Mouse (Mus musculus) adrenal gland, postnatal 4 days (tissue): ENCODE results near the gene Gm49396. TPM values are rescaled to one million over a fixed set of nuclear protein-coding genes. Genes with fewer than 3 reads are reported as not detected.

Experiments used
- DNase-seq, 2 experiments: peaks; one replicate each; pipeline ENCODE4 v3.0.0; 2021 to 2022; ENCODE audit warnings: low spot score in 2 of 2, mixed read lengths in 2 of 2
- total RNA-seq, 2 experiments: library from RNA; stranded (reverse); gene quantifications; 2 replicates each; pipeline ENCODE4 v1.2.3; 2021

Gene Gm49396
- total RNA-seq, 2 experiments from 2014 or later = 7.6 to 8.7 TPM

DNA sequence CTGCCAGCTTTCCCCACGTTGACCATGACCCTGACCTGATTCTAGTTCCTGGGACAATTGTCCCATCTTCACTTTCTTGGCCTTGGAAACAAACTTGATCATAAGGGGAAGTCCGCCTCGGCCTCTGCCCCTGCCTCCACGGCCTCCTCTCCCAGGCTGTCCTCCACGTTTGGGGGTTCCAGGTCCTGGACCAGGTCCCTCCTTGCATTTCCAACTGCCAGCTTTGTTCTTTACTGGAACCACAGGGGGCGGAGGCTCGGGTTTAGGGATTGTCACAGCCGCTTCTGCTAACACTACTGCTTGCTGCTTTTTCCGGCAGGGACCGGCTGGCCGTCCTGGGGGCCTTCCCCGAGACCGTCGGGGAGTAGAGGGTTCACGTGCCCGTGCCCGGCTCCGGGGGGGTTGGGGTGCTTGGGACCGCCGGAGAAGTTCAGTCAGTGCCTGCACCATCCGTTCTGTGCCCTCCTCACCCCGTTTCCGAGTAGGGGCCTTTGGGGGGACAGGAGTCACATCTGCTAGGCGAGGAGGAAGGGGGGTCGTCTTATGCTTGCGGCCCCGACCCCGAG, 23.4 kb downstream of the Gm49396 start:
- DNase-seq = no peak

DNA sequence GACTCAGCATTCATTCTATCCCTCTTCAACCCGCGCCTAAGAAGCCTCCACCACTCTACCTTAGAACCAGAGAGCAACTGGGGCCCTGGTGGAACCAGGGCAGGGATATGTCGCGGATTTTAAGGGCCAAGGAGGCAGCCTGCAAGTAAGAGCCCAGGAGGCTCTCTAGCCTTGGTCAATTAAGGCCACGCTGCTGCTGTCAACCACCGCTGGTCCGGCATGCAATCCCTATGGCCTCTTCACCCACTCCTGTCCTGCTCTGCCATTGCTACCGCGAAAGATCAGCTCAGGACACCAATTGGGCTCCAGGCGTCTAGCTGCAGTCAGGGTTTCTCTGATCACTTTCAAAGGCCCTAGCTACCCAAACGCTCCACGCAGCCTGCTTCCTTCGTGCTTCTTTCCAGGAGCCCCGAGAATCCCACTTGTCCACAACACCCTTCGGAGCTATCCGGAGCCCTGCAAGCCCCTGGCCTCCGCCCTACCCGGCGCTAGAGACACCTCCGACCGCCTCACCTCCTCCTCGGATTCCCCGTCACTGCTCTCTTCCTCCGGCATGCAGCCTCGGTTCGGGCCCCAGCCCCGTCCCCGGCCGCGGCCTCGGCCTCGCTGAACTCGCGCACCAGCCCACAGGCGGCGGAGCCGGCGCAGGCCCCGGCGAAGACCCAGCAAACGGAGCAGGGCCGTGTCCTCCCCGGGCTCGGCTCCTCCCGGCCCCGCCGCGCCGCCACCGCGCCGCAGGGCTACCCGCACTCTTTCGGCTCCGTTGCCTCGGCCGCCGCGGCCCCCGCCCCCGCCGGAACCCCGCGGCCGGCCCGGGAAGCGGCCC, 24.9 kb downstream of the Gm49396 start:
- DNase-seq = peak; percentile 33 to 43

DNA sequence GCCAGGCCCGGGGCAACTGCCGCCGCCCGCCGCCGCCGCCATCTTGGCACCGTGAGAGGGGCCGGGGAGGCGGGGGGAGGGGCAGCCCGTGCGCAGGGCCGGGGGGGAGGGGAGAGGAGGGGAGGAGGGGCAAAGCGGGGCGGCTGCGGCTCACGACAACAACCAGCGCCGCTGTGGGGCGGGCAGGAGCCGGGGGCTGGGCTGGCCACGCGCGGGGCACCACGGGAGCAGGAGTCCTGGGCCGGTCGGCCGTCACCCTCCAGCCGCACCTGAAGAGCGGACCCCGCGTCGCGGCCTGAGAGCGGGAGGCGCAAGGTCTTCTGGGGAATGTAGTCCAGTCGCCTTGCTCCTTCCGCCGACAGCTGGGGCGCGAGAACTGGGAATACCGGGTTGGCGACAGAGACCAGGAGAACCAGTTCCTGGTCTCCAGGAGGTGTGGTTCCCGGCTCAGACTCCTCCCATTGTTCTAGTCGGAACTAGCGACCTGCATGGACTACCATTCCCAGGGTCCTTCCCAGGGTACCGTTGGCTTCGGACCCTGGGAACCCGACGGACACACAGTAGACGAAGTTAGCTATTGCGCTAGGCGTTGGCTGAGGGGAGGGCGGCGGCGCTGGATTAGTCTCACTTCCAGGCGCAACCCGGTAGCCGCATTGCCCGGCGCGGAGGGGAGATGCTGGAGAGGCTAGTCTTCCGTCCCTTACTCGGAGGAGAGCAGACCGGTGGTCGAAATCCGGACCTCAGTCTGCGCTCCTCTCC, 25.7 kb downstream of the Gm49396 start, which contains the start of gene Kmt2b:
Gene Kmt2b, minus strand, starts transcription at position 51 of the 759 bp plus-strand sequence.
- peak; percentile 90 to 93 for DNase-seq

DNA sequence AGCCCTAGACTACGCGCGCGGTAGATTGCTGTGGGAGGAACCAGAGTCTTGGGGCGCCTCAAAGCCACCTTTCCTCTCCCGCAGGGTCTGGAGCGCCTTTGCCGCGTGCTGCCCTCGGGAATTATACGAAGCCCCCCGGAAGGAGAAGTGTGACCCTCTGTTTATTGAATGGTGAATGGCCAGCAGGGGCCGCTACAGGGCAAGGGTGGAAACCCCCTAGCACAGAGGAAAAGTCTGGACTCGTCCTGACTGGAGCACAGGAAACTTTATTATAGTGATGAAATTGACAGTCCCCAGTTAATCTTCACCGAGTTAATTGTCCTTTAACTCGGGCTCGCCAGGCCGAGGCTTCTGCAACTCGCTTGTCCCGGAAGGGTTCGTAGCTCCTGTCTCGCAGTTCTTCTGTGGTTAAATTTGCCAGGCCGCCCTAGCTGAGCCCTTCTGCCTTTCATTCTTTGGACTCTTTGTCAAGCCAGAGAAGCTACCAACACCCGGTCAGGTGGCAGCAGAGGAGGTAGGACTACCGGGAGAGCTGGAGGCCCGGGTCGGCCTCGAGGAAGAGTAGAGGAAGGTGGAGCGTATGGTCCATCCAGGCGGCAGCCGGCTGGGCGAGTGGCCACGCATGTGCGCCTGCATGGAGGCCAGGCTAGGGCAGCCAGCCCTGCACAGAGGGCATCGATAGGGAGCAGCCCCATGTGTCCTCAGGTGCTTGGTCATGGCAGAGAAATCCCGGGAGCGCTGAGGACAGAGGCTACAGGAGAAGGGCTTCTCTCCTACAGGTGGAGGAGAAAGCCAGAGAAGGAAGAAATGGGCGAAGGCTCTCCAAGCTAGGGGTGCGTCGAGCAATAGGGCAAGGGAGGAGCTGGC, 26.5 kb downstream of the Gm49396 start:
- DNase-seq = peak; percentile 64 to 76

DNA sequence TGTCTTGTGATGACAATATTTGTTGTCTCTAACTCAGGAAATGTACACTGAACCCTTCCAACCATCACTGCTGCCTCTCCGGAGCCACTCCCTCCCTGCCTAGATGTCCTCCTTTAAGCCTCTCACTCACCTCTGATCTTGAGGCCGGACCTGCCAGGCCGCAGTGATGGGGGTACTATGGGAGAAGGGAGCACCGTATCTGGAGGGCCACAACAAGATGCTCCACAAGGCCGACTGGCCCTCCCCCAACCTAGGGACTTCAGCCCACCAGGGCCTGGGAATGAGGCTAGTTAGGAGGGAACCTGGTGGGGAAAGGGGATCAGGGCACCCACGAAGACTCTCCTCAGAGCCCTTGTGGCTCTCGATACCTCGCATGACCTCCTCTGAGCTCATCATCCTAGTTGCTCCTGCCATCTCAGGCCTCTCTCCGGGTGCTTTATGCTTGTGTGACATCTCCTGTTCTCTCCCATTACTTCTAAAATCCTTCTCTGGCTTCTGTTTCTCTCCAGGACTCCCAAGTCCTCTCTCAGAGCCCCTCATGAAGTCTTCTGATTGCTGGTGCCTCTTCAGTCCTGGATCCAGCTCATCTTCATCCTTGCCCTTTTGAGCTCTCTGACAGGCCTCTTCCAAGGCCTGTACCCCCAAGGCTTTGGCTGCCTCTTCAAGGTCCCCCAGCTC, 27.9 kb downstream of the Gm49396 start:
- no peak for DNase-seq

DNA sequence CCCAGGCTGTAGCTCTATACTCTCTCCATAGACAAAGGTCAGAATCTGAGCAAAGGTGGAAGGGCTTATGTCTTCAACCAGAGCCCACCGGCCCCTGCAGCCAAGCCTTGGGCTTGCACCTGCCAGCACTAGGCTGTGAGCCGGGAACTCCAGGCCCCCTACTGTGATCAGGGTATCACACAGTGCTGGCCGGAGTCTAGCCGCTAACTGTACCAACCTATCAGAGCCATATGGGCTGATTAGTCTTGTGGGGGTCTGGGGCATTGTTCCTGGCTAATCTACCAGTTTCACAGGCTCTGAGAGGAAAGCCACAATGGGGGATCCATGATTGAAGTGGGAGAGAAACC, 28.4 kb downstream of the Gm49396 start:
- no peak for DNase-seq

DNA sequence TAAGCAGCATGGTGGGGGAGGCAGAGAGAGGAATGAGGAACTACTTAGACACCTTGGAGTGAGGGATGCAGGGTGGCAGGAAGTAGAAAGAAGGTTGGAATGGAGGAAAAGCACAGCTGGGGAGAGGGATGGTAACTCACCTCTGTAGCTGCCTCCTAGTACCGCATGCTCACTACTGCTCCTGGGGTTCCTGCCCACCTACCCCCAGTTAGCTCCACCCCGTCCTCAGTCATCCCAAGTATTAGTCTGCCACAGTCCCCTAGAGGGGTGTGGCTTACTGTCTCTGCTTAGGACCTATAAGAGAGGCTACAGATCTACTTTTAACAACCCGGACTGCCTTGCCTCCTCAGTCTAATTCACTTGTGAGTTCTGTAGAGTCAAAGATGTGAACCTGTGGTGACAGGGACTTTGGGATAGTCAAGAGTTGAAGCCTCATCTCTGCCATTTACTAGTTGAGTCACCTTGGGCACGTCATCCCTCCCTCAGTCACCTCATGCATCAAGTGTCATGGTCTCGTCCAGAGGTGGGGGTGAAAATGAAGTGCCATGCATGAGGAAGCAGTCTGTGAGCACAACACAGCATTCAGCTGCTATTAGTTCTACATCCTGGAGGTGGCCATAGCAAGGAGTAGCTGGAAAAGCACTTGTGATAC, 29.8 kb downstream of the Gm49396 start:
- no peak for DNase-seq

DNA sequence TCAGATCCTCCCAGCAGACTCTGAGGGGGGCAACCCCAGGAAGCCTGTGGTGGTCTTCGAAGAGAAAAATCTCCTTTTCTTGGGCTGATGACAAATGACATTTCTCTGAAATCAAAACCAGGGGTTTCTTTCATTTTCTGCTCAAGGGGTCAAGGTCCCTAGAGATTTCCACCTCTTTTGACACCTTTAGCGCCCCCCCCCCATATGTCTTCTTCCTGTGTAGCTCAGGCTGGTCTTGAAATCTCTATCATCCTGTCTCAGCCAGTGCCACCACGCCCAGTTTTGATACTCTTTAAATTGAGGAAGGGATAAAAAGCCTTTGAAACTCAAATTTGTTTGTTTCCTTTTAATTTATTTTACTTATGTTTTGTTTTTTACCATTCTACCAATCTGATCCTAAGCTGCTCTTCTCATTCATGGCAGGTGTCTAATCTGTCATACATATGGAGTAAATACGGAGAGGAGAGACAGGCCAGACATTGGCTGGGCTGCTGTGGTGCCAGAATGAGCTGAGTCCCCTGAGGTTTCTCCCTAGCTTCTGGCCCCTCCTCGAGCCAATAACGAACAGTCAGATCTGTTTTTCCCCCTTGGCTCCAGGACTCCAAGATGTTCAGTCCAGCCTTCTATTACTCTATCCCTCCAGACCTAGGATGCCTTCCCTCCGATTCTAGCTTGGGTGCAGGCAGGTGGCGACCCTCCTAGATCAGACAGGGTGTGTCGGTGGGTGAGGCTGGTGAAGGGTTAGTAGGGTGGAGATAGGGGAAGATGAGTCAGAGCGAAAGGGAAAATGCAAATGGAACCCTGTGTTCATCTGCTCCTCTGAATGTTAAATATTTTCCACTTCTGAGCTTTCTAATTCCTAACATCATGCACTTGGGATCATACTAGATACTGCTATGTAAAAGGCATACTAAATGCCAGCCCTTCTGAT, 30.7 kb downstream of the Gm49396 start:
- DNase-seq = no peak

DNA sequence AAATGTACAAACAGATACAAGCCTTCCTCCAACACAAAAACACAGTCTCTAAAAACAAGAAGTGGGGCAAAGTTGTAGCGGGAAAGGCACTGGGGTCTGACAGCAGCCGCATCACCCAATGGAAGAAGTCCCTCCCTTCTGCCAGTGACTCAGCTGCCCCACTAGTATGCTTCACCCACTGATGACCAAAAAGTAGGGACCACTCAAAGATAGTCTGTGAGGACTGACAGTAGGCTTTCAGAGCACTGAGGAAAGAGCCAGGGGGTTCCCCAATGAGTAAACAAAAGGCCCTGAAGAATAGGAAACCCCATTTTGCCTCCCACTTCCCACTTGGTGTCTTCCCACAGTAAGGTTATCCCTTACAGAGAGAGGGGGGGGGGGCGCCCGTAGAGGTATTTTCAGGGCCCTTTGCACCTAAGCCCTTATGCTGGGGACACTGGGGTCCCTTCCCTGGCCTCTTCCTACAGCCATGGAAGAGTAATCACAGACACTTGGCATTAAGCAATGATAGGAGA, 31.4 kb downstream of the Gm49396 start:
- DNase-seq = no peak

DNA sequence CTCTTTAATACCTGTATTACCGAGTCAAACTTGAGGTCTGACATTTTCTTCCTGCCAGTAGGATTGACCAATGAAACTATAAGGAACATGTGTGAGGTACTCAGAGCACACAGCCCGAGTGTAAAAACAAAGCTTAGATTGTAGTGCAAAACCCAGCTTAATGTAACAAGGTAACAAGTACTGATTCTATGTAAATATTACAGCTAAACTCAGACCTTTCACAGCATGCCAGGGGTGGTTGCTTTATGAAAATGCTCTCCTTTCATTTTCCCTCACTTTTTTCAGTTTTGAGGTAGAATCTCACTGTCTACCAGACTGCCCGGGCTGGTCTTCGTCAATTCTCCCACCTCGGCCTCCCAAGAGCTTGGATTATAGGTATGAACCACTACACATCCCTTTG, 32.9 kb downstream of the Gm49396 start:
- no peak for DNase-seq

DNA sequence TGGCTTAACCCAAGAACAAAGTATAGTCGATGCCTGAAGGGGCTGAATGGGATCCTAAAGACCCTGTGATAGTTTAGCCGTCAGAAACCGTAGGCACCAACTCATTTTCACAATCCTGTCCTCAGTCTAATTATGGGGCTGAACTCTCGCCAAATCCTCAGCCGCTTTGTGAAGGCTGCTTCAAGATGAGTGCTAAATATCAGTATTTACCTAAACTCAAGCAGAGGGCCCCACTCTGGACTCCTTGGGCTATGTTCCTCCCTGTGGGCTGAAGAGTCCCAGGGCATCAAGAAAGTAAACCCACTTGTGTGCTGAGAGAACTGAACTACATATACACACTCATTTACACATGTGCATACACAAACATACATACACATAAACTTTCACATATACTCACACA, 33.7 kb downstream of the Gm49396 start:
- no peak for DNase-seq

DNA sequence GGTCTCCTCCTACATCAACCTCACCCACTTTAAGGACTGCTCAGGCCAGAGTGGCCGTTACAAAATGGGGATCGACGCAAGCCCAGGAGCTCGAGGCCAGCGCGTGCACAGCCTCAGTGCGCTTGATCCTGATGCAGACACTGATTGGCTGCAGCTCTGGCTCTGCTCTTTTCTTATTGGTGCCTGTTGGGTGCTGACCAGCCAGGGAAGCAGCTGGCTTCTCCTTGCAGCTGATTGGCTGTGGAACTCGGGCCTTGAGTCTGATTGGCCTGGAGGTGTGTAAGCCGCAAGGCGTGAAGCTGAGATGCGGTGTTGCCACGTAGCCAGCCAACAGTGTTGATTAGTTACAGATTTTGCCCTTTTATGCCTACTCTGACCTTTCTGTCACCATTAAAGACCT, 35.6 kb downstream of the Gm49396 start, which contains the start of gene Zbtb32:
Gene Zbtb32, minus strand, starts transcription at position 124 of the 400 bp plus-strand sequence.
- no peak for DNase-seq

DNA sequence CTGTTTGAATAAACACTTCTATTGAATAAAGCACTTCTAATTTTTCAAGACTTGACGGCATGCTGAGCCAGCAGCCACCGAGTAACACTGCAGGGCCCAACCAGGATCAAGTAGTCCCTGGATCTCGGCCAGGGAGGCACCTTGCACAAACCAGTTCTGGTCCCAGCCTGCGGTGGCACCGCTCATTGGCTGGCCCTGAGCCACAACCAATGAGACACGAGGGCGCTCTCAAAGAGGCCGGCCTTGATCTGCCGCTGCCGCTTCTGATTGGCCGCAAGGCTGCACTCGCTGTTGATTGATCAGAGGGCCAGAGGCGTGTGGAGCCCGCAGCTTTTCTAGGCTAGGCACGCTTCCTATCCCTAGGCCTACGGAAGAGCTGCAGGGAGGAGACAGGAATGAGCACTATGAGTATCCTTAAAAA, 36.8 kb downstream of the Gm49396 start:
- peak; percentile 70 to 80 for DNase-seq

DNA sequence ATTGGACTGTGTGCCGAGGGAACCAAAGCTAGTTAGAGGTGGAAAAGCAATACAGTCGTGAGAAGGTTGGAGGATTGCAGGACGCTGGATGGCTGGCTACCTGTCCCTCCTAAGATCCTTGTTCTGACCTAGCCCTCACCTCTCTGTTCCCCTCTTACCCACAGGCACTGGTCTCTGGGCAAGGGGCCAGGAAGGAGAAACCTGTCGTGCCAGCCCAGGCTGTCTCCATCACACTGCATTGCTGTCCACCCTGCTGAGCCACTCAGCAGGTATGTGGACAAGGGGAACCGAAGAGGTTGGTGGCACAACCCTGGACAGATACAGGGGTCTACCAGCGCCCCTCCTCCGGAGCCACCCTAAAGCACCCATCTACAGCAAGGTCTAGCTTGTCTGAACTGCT, 37.5 kb downstream of the Gm49396 start:
- no peak for DNase-seq

DNA sequence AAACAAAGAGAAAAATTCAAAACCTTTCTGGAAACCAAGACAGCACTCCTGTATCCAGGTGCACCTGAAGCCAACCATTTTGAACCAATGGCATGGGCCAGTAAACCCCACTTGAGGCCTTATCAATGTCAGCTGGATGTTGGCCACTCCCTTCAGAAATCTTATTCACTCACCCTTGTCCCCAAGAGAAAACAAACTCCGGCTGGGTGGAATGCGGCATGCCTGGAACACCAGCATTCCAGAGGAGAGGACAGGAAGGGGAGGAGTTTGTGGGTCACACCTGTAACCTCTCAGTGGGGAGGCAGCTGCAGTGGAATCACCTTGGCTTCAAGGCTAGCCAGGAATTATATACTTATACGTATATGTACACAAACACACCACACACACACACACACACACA, 39.4 kb downstream of the Gm49396 start:
- no peak for DNase-seq

DNA sequence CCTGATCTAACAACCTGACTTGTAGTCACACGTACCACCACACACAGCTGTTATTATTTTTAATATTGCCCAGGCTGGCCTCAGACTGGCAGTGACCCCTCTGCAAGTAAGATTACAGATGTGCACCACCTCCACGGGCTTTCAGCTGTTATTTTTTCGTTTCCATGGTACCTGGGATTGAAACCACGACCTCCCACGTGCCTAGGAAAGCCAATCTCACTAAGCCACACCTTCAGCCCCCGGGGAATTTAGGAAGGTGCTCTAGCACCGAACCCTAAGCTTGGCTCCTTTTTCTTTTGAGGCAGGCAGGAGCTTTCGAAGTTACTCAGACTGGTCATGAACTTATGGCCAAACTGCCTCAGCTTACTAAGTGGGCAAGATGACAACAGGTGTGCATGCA, 41.3 kb downstream of the Gm49396 start:
- no peak for DNase-seq

DNA sequence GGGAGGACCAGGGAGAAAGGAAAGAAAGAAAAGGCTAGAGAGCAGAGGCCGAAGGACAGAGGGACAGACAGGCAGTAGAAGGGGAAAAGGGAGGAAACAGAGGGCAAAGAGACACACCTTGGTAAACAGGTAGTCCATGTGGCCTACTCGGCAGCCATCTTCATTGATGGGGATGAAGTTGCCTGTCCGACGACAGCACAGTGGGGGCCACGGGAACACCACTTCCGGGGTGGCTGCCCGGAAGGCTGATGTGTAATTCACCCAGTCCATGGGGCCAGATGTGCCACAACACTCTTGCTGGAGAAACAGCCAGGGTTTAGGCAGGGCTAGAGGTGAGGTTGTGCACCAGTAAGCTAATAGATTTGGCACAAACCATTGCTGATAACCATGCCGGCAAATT, 41.8 kb downstream of the Gm49396 start:
- DNase-seq = no peak

DNA sequence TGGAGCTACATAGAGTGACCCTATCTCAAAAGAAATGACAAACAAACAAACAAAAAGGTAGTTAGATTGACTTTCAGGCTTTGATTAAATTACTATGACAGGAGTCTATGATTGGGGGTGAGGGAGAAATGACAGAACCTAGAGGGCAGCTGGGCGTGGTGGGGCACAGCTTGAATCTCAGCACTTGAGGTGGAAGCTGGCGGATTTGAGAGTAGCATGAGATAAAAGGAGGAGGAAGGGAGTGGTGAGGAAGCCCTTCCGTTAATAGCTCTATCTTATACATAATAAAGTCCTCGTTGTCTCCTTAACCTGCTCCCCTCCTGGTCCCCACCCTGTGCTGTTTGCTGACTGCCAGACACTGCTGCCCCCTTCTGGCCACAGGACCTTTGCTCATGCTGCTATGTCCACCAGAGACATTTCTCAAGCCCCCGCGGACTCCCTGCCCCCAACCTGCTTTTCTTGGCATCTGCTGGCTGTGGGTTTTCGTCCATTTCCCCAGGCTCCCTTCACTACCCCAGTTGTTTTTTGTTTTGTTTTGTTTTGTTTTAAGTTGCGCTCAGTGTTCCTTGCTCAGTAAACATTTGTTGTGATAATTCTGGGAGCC, 44.7 kb downstream of the Gm49396 start:
- no peak for DNase-seq
